12 mouse cellular contexts compared by ENCODE assay signal in genomic region chr2:73502863-73503429, GRCm38 (mm10). TPM values are rescaled to one million over a fixed set of nuclear protein-coding genes. Genes with fewer than 3 reads are reported as not detected.
A peak's percentile ranks its signal among the peaks of the same experiment; 100 is the strongest.
DNase-seq lines count a peak whose midpoint lies in the region; ATAC-seq and TF ChIP-seq lines count a peak whose summit lies in the region.
"Had no signal": no experiment of that assay in that cellular context is flagged by ENCODE, and none has a peak within 500 bp of the region (broad histone marks: within the 10 kb centered on the region; RNA-seq: fewer than 3 reads in every experiment).

No protein-coding gene starts in this region.

- H3K79me2 ChIP-seq in C2C12 (ENCODE audit: control insufficient read depth, insufficient read depth) = peaks cover 86% of the 10 kb centered on the region

- H3K9me3 ChIP-seq in hindbrain, embryonic 14.5 days (ENCODE audit: control insufficient read depth, low read length) = no peaks in the 10 kb centered on the region
- H3K9me3 ChIP-seq in hindbrain, embryonic 13.5 days = no peaks in the 10 kb centered on the region
- H3K9me3 ChIP-seq in embryonic facial prominence, embryonic 14.5 days (ENCODE audit: control insufficient read depth, low read length) = no peaks in the 10 kb centered on the region
- no peaks in the 10 kb centered on the region for H3K9me3 ChIP-seq in liver, embryonic 14.5 days (ENCODE audit: control insufficient read depth, low read length)
- H3K9me3 ChIP-seq in forebrain, embryonic 10.5 days = no peaks in the 10 kb centered on the region
- H3K9me3 ChIP-seq: neural tube, embryonic 13.5 days had no signal

- H3K9ac ChIP-seq in hindbrain, embryonic 14.5 days = no peak overlapping the region
- H3K9ac ChIP-seq in hindbrain, embryonic 13.5 days = no peak overlapping the region
- no peak overlapping the region for H3K9ac ChIP-seq in embryonic facial prominence, embryonic 14.5 days (ENCODE audit: low read depth, low read length)
- no peak overlapping the region for H3K9ac ChIP-seq in liver, embryonic 14.5 days (replicated peaks)
- H3K9ac ChIP-seq: neural tube, embryonic 13.5 days had no signal

- no peaks in the 10 kb centered on the region for H3K4me1 ChIP-seq in hindbrain, embryonic 14.5 days (replicated peaks; ENCODE audit: control insufficient read depth, insufficient read depth, low read length)
- 0 out of 2 replicates have a peak, but pooled peaks cover 4% of the 10 kb centered on the region for H3K4me1 ChIP-seq in hindbrain, embryonic 13.5 days (replicated peaks)
- H3K4me1 ChIP-seq in embryonic facial prominence, embryonic 14.5 days (ENCODE audit: control insufficient read depth, insufficient read depth, low read length) = peaks cover 3% of the 10 kb centered on the region
- H3K4me1 ChIP-seq in liver, embryonic 14.5 days (replicated peaks; ENCODE audit: control insufficient read depth in 2 of 2, insufficient read depth in 2 of 2, low read length in 1 of 2) = peaks cover 24 to 40% of the 10 kb centered on the region in 2 experiments
- peaks cover 6% of the 10 kb centered on the region; the same call in 1 of the 2 replicates for H3K4me1 ChIP-seq in forebrain, embryonic 10.5 days
- H3K4me1 ChIP-seq: neural tube, embryonic 13.5 days had no signal

- H3K4me2 ChIP-seq in hindbrain, embryonic 14.5 days (replicated peaks) = no peak overlapping the region
- no peak overlapping the region for H3K4me2 ChIP-seq in hindbrain, embryonic 13.5 days
- no peak overlapping the region for H3K4me2 ChIP-seq in embryonic facial prominence, embryonic 14.5 days (ENCODE audit: low read depth, low read length)
- H3K4me2 ChIP-seq in liver, embryonic 14.5 days (ENCODE audit: low read depth) = peak overlapping the region; percentile 22
- H3K4me2 ChIP-seq: neural tube, embryonic 13.5 days had no signal

- TF ChIP-seq EP300 in liver, embryonic 14.5 days (IDR thresholded peaks at IDR 0.05; ENCODE audit: low read depth) = peak; percentile 78

- 86% methylated on average over 10 of the region's 10 CpGs for WGBS in hindbrain, embryonic 14.5 days
- WGBS in hindbrain, embryonic 13.5 days = 90% methylated on average over 10 of the region's 10 CpGs
- 71% methylated on average over 10 of the region's 10 CpGs for WGBS in embryonic facial prominence, embryonic 14.5 days
- 32% methylated on average over 10 of the region's 10 CpGs for WGBS in liver, embryonic 14.5 days (ENCODE audit: insufficient replicate concordance)
- WGBS in forebrain, embryonic 10.5 days = 98% methylated on average over 10 of the region's 10 CpGs

- no peak for ATAC-seq in hindbrain, embryonic 14.5 days (ENCODE audit: low FRiP score)
- no peak for ATAC-seq in hindbrain, embryonic 13.5 days (ENCODE audit: low FRiP score)
- peak; percentile 87; the same call in 1 of the 2 replicates for ATAC-seq in embryonic facial prominence, embryonic 14.5 days (ENCODE audit: low read depth)
- ATAC-seq in liver, embryonic 14.5 days (ENCODE audit: insufficient read depth) = peak; percentile 89

- H3K36me3 ChIP-seq in hindbrain, embryonic 14.5 days (replicated peaks; ENCODE audit: control insufficient read depth, insufficient read depth) = no peaks in the 10 kb centered on the region
- H3K36me3 ChIP-seq in hindbrain, embryonic 13.5 days = no peaks in the 10 kb centered on the region
- peaks cover 38% of the 10 kb centered on the region for H3K36me3 ChIP-seq in C2C12 (ENCODE audit: control insufficient read depth, insufficient read depth)
- peaks cover 13% of the 10 kb centered on the region; the same call in 1 of the 2 replicates for H3K36me3 ChIP-seq in embryonic facial prominence, embryonic 14.5 days (ENCODE audit: control insufficient read depth, insufficient read depth, low read length)
- no peaks in the 10 kb centered on the region for H3K36me3 ChIP-seq in liver, embryonic 14.5 days (replicated peaks; ENCODE audit: control insufficient read depth, insufficient read depth, low read depth)
- peaks cover 5% of the 10 kb centered on the region for H3K36me3 ChIP-seq in forebrain, embryonic 10.5 days (replicated peaks)
- H3K36me3 ChIP-seq: neural tube, embryonic 13.5 days had no signal

- TF ChIP-seq CTCF in C2C12 (IDR thresholded peaks at IDR 0.05; ENCODE audit: control insufficient read depth, insufficient read depth, insufficient read length) = no peak
- TF ChIP-seq CTCF in liver, embryonic 14.5 days (IDR thresholded peaks at IDR 0.05; ENCODE audit: low read depth) = no peak

- peaks cover 32% of the 10 kb centered on the region for H3K79me3 ChIP-seq in C2C12 (ENCODE audit: low read depth)

- no peak for DNase-seq in hindbrain, embryonic 14.5 days (ENCODE audit: low spot score)
- peak; percentile 85 for DNase-seq in embryonic facial prominence, embryonic 14.5 days (ENCODE audit: low spot score)
- DNase-seq in liver, embryonic 14.5 days (ENCODE audit: low read depth in 3 of 3, low spot score in 3 of 3) = peak in 2 of 3 experiments; percentile 31 to 38
- no peak for DNase-seq in forebrain, embryonic 10.5 days (ENCODE audit: extremely low spot score, low spot score)
- DNase-seq in adrenal gland, postnatal 10 days = no peak
- no peak for DNase-seq in retina, postnatal 1 day
- DNase-seq: adrenal gland, adult 2 months; cerebellum, postnatal 36 days; kidney, adult 2 months had no signal

- H3K27me3 ChIP-seq in hindbrain, embryonic 14.5 days (ENCODE audit: control insufficient read depth, insufficient read depth, low read length) = no peaks in the 10 kb centered on the region
- no peaks in the 10 kb centered on the region for H3K27me3 ChIP-seq in hindbrain, embryonic 13.5 days
- H3K27me3 ChIP-seq in C2C12 (ENCODE audit: control insufficient read depth, insufficient read depth, insufficient read length) = no peaks in the 10 kb centered on the region
- no peaks in the 10 kb centered on the region for H3K27me3 ChIP-seq in embryonic facial prominence, embryonic 14.5 days (replicated peaks; ENCODE audit: control insufficient read depth, insufficient read depth, low read length)
- H3K27me3 ChIP-seq in liver, embryonic 14.5 days (ENCODE audit: control insufficient read depth, insufficient read depth, low read length) = no peaks in the 10 kb centered on the region
- no peaks in the 10 kb centered on the region for H3K27me3 ChIP-seq in forebrain, embryonic 10.5 days (ENCODE audit: poor library complexity, severe bottlenecking)
- H3K27me3 ChIP-seq: neural tube, embryonic 13.5 days had no signal

- no peak overlapping the region for H3ac ChIP-seq in C2C12 (ENCODE audit: control insufficient read depth, insufficient read length, low read depth)

- H3K4me3 ChIP-seq in hindbrain, embryonic 14.5 days (replicated peaks; ENCODE audit: low read length) = no peak overlapping the region
- H3K4me3 ChIP-seq in hindbrain, embryonic 13.5 days = no peak overlapping the region
- H3K4me3 ChIP-seq in C2C12 (ENCODE audit: insufficient read depth, poor library complexity, severe bottlenecking) = no peak overlapping the region
- no peak overlapping the region for H3K4me3 ChIP-seq in embryonic facial prominence, embryonic 14.5 days (ENCODE audit: low read depth, low read length)
- H3K4me3 ChIP-seq in liver, embryonic 14.5 days (ENCODE audit: insufficient read depth in 1 of 2, low read depth in 2 of 2, low read length in 2 of 2) = no peak overlapping the region
- H3K4me3 ChIP-seq in forebrain, embryonic 10.5 days = no peak overlapping the region
- H3K4me3 ChIP-seq: neural tube, embryonic 13.5 days had no signal

- peak overlapping the region; percentile 38; the same call in 1 of the 2 replicates for H3K27ac ChIP-seq in hindbrain, embryonic 14.5 days
- no peak overlapping the region for H3K27ac ChIP-seq in hindbrain, embryonic 13.5 days
- peak overlapping the region; percentile 4; the same call in 1 of the 2 replicates for H3K27ac ChIP-seq in embryonic facial prominence, embryonic 14.5 days (replicated peaks; ENCODE audit: low read depth, low read length)
- no peak overlapping the region for H3K27ac ChIP-seq in liver, embryonic 14.5 days
- H3K27ac ChIP-seq in forebrain, embryonic 10.5 days = no peak overlapping the region

TF ChIP-seq in C2C12, 6 proteins besides CTCF, POLR2A, EP300 and RAD21:
- no peak for TF ChIP-seq CEBPB (IDR thresholded peaks at IDR 0.05; ENCODE audit: low read depth)
- TF ChIP-seq MYOD1 (IDR thresholded peaks at IDR 0.05; ENCODE audit: control insufficient read depth, insufficient read length, low read depth) = peak; percentile 62

RNA-seq across cellular contexts. Expression of gene Wipf1, which starts 26.6 kb away (rescaled TPM):
- 3.8 and 3.9 TPM in 2 replicates for polyA plus RNA-seq in hindbrain, embryonic 14.5 days (2014; fragmentation: Nextera tagmentation; extraction: Ambion mirVana)
- polyA plus RNA-seq in hindbrain, embryonic 13.5 days (2015; fragmentation: Nextera tagmentation; extraction: Ambion mirVana) = 2.3 and 2.5 TPM in 2 replicates
- polyA plus RNA-seq in C2C12 (2012; fragmentation: generic; extraction: Trizol) = 16.1 TPM
- polyA plus RNA-seq in embryonic facial prominence, embryonic 14.5 days (2014; fragmentation: Nextera tagmentation; extraction: Ambion mirVana) = 21.5 and 23.5 TPM in 2 replicates
- polyA plus RNA-seq in liver, embryonic 14.5 days (2012; rRNA removed) = 2.2 and 3.4 TPM in 2 replicates
- 4.1 and 5.7 TPM in 2 replicates for polyA plus RNA-seq in liver, embryonic 14.5 days (2014; fragmentation: Nextera tagmentation; extraction: Ambion mirVana)
- polyA plus RNA-seq in forebrain, embryonic 10.5 days (2016; fragmentation: Nextera tagmentation; extraction: Ambion mirVana) = 7.5 and 8.6 TPM in 2 replicates
- total RNA-seq in adrenal gland, postnatal 10 days (2021) = 10 to 100 TPM; 21.1 to 21.3 TPM

Comparison
In these comparisons a context has a peak if more than half of its experiments do, and no peak if none do; other contexts are left out.
1. H3K27ac ChIP-seq: peak in hindbrain, embryonic 14.5 days (single experiment) and embryonic facial prominence, embryonic 14.5 days (single experiment); none in hindbrain, embryonic 13.5 days (single experiment), liver, embryonic 14.5 days (single experiment) and forebrain, embryonic 10.5 days (single experiment).
2. ATAC-seq: peak in embryonic facial prominence, embryonic 14.5 days (single experiment) and liver, embryonic 14.5 days (single experiment); none in hindbrain, embryonic 14.5 days (single experiment) and hindbrain, embryonic 13.5 days (single experiment).
3. DNase-seq: peak in embryonic facial prominence, embryonic 14.5 days (single experiment) and liver, embryonic 14.5 days (2 of 3); none in hindbrain, embryonic 14.5 days (single experiment), forebrain, embryonic 10.5 days (single experiment), adrenal gland, postnatal 10 days (single experiment) and retina, postnatal 1 day (single experiment).